Mouse (Mus musculus) inflammation-experienced regulatory T-cells, adult 6 months (primary cell): Measurements from ENCODE around the gene Nckap5l. TPM values are rescaled to one million over a fixed set of nuclear protein-coding genes. Genes with fewer than 3 reads are reported as not detected.

Source experiments
- ATAC-seq: one replicate; pipeline ENCODE4 v1.8.0; 2017
- polyA plus RNA-seq, 3 experiments: library from polyadenylated mRNA; unstranded; fragments of 100-300 nt; shearing (Covaris generic); gene quantifications; one replicate each; pipeline ENCODE4 v1.2.1; 2017

Nckap5l gene
- polyA plus RNA-seq, 3 experiments from 2014 or later = 0.10 to 1.9 (median 0.78) TPM

DNA sequence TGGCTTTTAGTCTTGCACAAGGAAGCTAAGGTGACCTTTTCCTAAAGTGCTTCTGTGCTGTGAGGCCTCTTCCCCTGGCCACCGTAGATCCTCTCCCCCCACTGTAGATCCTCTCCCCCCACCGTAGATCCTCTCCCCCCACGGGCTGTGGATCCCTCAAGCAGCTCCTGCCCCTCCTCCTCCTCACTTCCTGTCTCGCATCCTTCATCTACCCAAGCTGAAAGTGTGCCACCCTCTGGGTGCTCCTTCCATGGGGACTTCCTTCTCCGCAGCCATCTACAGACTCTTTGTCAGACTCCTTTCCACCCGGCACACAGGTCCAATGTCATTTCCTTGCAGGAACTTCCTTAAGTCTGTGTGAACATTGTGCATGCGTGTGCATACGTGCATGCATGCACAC is 27.2 kb downstream of the Nckap5l start:
- no peak for ATAC-seq

- no peak for ATAC-seq
Measured at GRCm38 (mm10) chr15:99423884-99424283, 33.7 kb downstream of the Nckap5l start.

DNA sequence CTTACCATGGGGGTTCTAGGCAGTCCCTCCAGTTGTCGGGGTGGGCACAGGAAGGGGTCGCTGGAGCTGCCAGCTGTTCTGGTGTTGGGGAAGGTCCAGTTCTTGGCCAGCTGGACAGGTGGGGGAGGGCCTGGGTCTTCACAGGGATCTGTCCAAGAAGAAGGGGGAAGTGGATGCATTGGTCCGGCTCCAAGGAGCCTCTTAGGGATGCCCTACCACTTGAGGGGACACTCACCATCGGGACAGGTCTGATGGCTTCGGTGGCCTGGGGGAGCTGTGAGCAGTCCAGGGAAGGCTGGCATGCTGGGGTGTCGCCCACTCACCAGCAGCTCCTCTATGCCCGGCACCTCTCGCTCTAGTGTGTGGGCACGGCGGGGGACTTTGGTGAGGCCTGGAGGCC is 34.4 kb downstream of the Nckap5l start:
- no peak for ATAC-seq

DNA sequence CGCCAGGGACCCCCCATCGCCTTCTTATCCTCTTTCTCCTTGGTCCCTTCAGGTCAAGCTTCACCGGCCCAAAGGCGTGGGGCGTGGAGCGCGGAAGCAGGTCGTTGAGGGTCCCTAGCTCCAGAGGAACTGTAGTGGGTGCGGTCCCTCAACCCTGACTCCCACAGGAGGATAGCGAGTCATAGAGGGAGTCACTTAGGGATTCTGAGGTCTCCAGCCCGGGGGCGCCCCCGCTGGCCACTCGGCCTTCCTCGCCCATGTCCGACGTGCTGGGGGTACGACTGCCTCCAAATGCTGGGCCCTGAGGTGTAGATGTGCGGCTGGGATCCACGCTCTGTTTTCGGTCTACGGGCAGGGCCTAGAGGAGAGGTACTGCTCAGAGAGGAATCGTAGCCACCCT is 35.0 kb downstream of the Nckap5l start:
- no peak for ATAC-seq

- ATAC-seq = no peak
Measured at GRCm38 (mm10) chr15:99421676-99422075, 35.9 kb downstream of the Nckap5l start.

- ATAC-seq = no peak
Measured at GRCm38 (mm10) chr15:99421152-99421551, 36.4 kb downstream of the Nckap5l start.

- ATAC-seq = no peak
Measured at GRCm38 (mm10) chr15:99420521-99421014, 37.0 kb downstream of the Nckap5l start.

GRCm38 (mm10) chr15:99420101-99420500 is 37.4 kb downstream of the Nckap5l start:
- ATAC-seq = no peak

GRCm38 (mm10) chr15:99417692-99418271 is 39.8 kb downstream of the Nckap5l start:
- ATAC-seq = no peak

DNA sequence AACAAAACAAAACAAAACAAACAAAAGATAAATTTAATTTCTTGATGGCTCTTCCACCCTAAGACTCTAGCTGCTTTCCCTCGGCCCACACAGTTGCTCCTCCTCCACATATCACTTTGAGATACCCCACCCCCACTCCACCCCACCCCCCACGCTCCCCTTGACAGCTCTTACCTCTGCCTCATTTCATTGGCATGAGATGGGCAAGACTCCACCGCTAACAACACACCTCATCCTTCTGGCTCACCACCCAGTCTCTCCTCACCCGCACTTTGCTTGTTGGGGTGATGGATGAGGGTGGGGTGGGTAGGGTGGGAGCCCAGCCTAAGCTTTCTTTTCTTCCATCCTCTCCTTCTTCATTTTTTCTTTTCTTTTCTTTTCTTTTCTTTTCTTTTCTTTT is 40.6 kb downstream of the Nckap5l start:
- no peak for ATAC-seq

GRCm38 (mm10) chr15:99416348-99416882 is 41.1 kb downstream of the Nckap5l start:
- peak; percentile 78 for ATAC-seq

- peak; percentile 40 for ATAC-seq
Measured at GRCm38 (mm10) chr15:99415793-99416192, 41.8 kb downstream of the Nckap5l start.

GRCm38 (mm10) chr15:99411747-99412146 is 45.8 kb downstream of the Nckap5l start:
- ATAC-seq = no peak

DNA sequence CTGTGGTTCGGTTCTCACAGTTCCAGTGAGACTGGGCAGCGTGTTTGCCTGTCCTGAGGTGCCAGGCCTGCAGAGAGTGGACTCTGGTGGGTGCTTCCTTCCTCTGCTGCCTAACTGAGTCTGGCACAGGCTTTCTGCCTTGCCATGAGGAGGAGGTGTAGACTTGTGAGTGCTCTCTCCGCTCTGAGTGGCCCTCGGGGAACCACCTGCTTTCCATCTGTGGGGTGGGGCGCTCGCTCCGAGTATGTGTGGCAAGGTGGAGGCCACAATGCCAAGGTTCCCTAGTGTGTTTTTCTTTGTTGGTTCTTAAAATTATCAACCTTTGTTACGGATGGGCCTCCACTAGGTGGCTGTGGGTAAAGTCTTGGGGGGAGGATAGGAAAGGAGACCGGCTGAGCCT is 48.7 kb downstream of the Nckap5l start:
- ATAC-seq = no peak

DNA sequence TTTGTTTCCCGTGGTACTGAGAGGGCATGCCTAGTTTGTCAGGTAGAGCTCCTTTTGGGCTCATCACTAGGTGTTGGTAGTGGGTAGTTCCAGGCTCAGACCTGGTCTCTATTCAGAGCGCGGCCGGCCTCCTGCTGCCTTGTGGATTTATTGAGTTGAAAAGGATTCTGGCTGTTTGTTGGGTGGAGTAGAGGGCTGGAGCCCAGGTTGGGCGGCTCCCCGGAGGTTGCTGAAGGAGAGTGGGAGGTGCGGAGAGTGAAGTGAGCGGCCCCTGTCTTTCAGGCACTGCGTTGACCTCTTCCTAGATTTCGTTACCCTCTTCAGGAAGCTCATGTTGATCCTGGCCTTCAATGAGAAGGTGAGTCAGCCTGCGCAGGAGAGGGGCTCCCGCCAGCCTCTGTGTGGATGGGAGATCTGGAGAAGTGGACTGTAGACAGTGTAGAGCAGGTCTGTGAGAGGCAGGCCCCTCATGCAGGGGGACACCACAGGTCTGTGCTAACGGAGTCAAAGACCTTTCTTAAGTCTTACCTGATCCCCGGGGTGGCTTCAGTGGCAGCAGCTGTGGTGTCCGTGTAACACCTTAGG is 50.5 kb downstream of the Nckap5l start:
- no peak for ATAC-seq

- no peak for ATAC-seq
Measured at GRCm38 (mm10) chr15:99405150-99405549, 52.4 kb downstream of the Nckap5l start.

- ATAC-seq = no peak
Measured at GRCm38 (mm10) chr15:99403159-99403889, 54.2 kb downstream of the Nckap5l start.

DNA sequence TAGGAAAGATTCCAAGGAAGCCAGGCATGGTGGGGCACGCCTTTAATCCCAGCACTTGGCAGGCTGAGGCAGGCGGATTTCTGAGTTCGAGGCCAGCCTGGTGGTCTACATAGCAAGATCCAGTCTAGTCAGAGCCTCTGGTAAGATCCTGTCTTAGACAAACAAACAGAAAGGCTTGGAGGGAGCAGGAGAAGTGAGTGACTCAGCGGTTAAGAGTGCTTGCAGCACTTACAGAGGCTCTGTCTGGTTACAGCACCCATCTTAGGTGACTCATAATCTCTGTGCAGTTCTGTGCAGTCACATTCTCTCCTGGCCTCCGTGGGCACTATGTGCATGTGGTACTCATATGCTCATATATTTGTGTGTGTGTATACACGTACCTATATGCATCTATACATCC is 56.9 kb downstream of the Nckap5l start:
- no peak for ATAC-seq

GRCm38 (mm10) chr15:99399503-99400245 is 57.9 kb downstream of the Nckap5l start:
- no peak for ATAC-seq

DNA sequence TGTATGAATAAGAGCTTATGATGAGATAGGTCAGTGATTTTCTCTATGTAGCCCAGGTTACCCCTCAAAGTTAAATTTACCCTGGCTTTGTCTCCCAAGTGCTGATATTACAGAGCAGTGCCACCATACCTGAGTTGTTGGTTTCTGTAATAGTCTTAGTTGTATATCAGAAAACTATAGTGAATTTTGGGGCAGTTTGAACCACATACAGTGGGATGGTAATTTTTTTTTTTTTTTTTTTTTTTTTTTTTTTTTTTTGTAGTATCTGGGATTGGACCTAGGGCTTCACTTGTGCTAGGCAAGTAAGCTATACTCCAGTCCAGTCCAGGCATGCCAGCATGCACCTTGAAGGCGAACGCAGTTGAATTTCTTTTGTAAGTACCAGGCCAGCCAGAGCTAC is 59.9 kb downstream of the Nckap5l start:
- no peak for ATAC-seq

GRCm38 (mm10) chr15:99396875-99397274 is 60.7 kb downstream of the Nckap5l start:
- ATAC-seq = no peak

DNA sequence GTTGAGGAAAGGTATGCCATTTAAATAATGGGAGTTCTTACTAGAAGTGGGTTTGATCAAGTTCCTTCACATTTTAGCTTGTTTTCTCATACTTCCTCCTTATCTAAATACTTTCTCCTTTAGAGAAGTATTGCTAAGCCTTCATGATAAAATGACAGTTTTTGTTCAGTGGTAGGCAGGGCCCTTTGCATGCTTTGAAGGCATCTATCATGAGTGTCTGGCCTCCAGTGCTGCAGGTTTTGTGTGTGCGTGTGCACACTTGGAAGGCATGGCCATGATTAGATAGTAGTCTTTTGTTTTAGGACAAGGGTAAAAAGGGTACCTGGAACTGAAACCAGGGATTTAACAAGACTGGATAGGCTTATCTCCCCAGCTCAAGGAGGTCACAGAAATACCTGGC is 61.1 kb downstream of the Nckap5l start:
- ATAC-seq = no peak
